Mouse (Mus musculus) liver, embryonic 12.5 days (tissue): ENCODE measurements around the gene Igsf9. TPM values are rescaled to one million over a fixed set of nuclear protein-coding genes. Genes with fewer than 3 reads are reported as not detected.

ENCODE experiments used
- ATAC-seq: fragments of 200-750 bp; cut with Nextera tagmentation; 2 replicates; pipeline ENCODE4 v1.8.0; 2017; ENCODE audit warnings: moderate number of reproducible peaks, mild to moderate bottlenecking, moderate library complexity
- H3K27ac ChIP-seq: fragments of 300-500 bp; sonication (generic); 2 replicates; pipeline ENCODE4 v1.5.1; 2016; ENCODE audit warnings: mild to moderate bottlenecking
- H3K27me3 ChIP-seq: fragments of 300-500 bp; sonication (generic); replicated peaks from 2 replicates; pipeline ENCODE4 v1.6.1; 2016; ENCODE audit warnings: mild to moderate bottlenecking, moderate library complexity
- H3K36me3 ChIP-seq: fragments of 300-500 bp; sonication (generic); 2 replicates; pipeline ENCODE4 v1.6.1; 2016; ENCODE audit warnings: mild to moderate bottlenecking, moderate library complexity
- H3K4me1 ChIP-seq: fragments of 300-500 bp; sonication (generic); 2 replicates; pipeline ENCODE4 v1.6.1; 2016
- H3K4me2 ChIP-seq: fragments of 300-500 bp; sonication (generic); 2 replicates; pipeline ENCODE4 v1.6.1; 2016; ENCODE audit warnings: mild to moderate bottlenecking, moderate library complexity
- H3K4me3 ChIP-seq: fragments of 300-500 bp; sonication (generic); 2 replicates; pipeline ENCODE4 v1.5.1; 2016; ENCODE audit warnings: mild to moderate bottlenecking, moderate library complexity
- H3K9ac ChIP-seq: fragments of 300-500 bp; sonication (generic); 2 replicates; pipeline ENCODE4 v1.6.1; 2016; ENCODE audit warnings: mild to moderate bottlenecking, moderate library complexity
- H3K9me3 ChIP-seq: fragments of 300-500 bp; sonication (generic); replicated peaks from 2 replicates; pipeline ENCODE4 v1.6.1; 2016; ENCODE audit warnings: mild to moderate bottlenecking, moderate library complexity
- WGBS: fragments of 180-500 bp; shearing (Covaris S2); methylation state at CpG from one replicate; pipeline ENCODE4 v1.1.7; 2016; ENCODE audit not compliant: insufficient replicate concordance; 5-methylcytosine and 5-hydroxymethylcytosine counted together
- polyA plus RNA-seq: library from polyadenylated mRNA; unstranded; fragments of >200 nt; fragmentation: Nextera tagmentation; extraction: Ambion mirVana; gene quantifications from 2 replicates; pipeline ENCODE4 v1.2.1, GENCODE M21; 2016

The Igsf9 gene
- 3.9 and 4.2 TPM in 2 replicates for polyA plus RNA-seq

DNA sequence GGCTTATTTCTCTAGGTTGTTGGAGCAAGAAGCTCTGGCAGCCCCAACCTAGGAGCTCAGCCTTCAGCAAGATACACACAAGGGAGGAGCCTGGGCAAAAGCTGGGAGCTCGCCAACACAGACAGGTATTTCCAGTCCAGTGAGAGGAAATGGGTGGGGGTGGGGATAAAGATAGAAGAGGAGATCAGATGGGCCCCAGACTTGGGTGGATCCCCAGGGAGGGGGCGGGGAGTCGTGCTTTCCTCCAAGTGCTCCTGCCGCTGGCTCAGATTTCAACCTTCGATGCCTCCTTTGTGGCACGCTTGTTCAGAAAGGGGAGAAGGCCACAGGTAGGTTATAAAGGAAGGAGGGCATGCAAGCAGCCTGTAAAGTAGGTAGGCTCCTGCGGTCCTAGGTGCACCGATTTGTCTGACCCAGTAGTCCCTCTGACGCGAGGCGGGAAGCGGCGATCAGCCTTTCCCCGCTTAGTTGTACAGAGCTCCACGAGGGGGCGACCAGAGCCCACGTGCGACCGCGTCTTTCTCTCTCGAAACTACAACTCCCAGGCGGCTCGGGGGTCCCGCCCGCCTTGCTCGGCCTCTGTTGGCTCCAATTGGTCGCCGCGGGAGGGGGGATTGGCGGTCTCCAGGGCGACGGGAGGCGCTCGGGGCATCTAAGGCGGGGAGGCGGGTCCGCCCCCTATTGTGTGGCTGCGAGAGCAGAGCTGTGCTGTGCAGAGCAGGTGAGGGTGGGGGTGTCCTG lies at the start of gene Igsf9:
Gene Igsf9 (plus strand): TSS at position 249 of the 741 bp plus-strand sequence.
- Histone ChIP-seq H3K4me3 (peak within 1 kb of the TSS; percentile 43), H3K27ac (no peak within 1 kb of the TSS), H3K4me2 (peak within 1 kb of the TSS; percentile 64), H3K9ac (peak within 1 kb of the TSS; percentile 40; the same call in 1 of the 2 replicates), H3K27me3 (peaks cover 88% of the 10 kb centered on the region), H3K4me1 (peaks cover 21% of the 10 kb centered on the region), H3K9me3 (no peaks in the 10 kb centered on the region), H3K36me3 (no peaks in the 10 kb centered on the region)
- peak; percentile 78 for ATAC-seq
- under 1% methylated on average over 38 of the region's 38 CpGs for WGBS

DNA sequence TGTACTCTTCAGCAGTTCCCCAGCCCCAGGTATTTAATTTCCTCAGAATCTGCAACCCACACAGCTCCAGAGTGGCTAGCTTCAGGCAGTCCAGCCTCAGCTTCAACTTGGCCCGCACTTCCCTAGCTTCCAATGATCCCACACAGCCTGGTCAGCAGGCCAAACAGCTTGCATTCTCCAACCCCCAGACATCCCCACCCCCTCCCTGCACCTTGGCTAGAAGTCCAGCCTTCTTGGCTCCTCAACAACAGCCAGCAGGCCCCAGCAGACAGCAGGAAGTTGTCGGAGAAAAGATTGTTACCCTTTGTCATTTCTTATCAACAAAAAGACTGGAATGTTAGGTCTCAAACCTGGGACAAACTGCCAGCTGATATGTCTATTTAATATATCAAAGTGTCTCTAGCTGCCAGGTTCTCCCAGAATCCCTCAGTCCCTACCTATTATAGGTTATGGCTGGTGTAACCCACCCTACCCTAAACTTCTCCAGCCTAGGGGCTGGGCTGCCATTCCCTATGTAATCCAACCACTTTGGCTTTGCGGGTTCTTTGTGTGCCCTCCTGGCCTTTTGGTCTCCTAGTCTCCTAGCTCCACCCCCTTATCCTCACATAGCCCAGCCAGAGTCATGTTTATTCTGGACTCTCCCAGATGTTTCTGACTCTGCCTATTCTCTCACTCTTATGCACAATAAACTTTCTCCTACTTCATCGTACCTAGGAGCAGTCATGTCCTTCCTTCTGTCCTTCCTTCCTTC lies 49.6 kb upstream of the Igsf9 start:
- Histone ChIP-seq H3K4me2 (no peak overlapping the region), H3K4me1 (peaks cover 18% of the 10 kb centered on the region), H3K4me3 (no peak overlapping the region), H3K27ac (no peak overlapping the region), H3K36me3 (no peaks in the 10 kb centered on the region), H3K9me3 (no peaks in the 10 kb centered on the region), H3K27me3 (0 out of 2 replicates have a peak, but pooled peaks cover 3% of the 10 kb centered on the region), H3K9ac (no peak overlapping the region)
- no peak; the same call in 1 of the 2 replicates for ATAC-seq
- WGBS, result 38% methylated on average over 4 of the region's 4 CpGs

GRCm38 (mm10) chr1:172432587-172432955 lies 49.0 kb upstream of the Igsf9 start:
- Histone ChIP-seq H3K36me3 (no peaks in the 10 kb centered on the region), H3K9ac (no peak overlapping the region), H3K9me3 (no peaks in the 10 kb centered on the region), H3K4me2 (no peak overlapping the region), H3K4me3 (no peak overlapping the region), H3K27ac (no peak overlapping the region), H3K27me3 (0 out of 2 replicates have a peak, but pooled peaks cover 3% of the 10 kb centered on the region), H3K4me1 (peaks cover 18% of the 10 kb centered on the region)
- ATAC-seq, result no peak
- WGBS, result 69% methylated on average over 3 of the region's 3 CpGs

- H3K4me1 ChIP-seq, result peaks cover 18% of the 10 kb centered on the region
- H3K4me3 ChIP-seq, result no peak overlapping the region
- H3K27ac ChIP-seq, result no peak overlapping the region
- H3K27me3 ChIP-seq, result 0 out of 2 replicates have a peak, but pooled peaks cover 3% of the 10 kb centered on the region
- ATAC-seq, result no peak
- H3K9me3 ChIP-seq, result no peaks in the 10 kb centered on the region
- no peak overlapping the region for H3K9ac ChIP-seq
- WGBS, result 56% methylated on average over 20 of the region's 20 CpGs
- H3K36me3 ChIP-seq, result no peaks in the 10 kb centered on the region
- no peak overlapping the region for H3K4me2 ChIP-seq
Observed at GRCm38 (mm10) chr1:172433012-172433850, 48.4 kb upstream of the Igsf9 start.

GRCm38 (mm10) chr1:172433851-172434165 lies 47.8 kb upstream of the Igsf9 start:
- no peak for ATAC-seq
- H3K9ac ChIP-seq, result no peak overlapping the region
- H3K4me2 ChIP-seq, result no peak overlapping the region
- H3K27ac ChIP-seq, result no peak overlapping the region
- no peaks in the 10 kb centered on the region for H3K36me3 ChIP-seq
- 73% methylated on average over 4 of the region's 4 CpGs for WGBS
- no peaks in the 10 kb centered on the region for H3K9me3 ChIP-seq
- H3K4me3 ChIP-seq, result no peak overlapping the region
- 0 out of 2 replicates have a peak, but pooled peaks cover 3% of the 10 kb centered on the region for H3K27me3 ChIP-seq
- peaks cover 18% of the 10 kb centered on the region for H3K4me1 ChIP-seq

GRCm38 (mm10) chr1:172436785-172437184 lies 44.8 kb upstream of the Igsf9 start:
- ATAC-seq, result no peak
- no peak overlapping the region for H3K27ac ChIP-seq
- no peak overlapping the region for H3K4me3 ChIP-seq
- H3K9ac ChIP-seq, result no peak overlapping the region
- peaks cover 14% of the 10 kb centered on the region for H3K4me1 ChIP-seq
- H3K4me2 ChIP-seq, result no peak overlapping the region
- H3K36me3 ChIP-seq, result no peaks in the 10 kb centered on the region
- H3K9me3 ChIP-seq, result no peaks in the 10 kb centered on the region
- H3K27me3 ChIP-seq, result no peaks in the 10 kb centered on the region
- WGBS, result 46% methylated on average over 6 of the region's 6 CpGs

- Histone ChIP-seq H3K27me3 (no peaks in the 10 kb centered on the region), H3K4me3 (no peak overlapping the region)
- WGBS, result 59% methylated on average over 2 of the region's 2 CpGs
Observed at GRCm38 (mm10) chr1:172438621-172439020, 43.0 kb upstream of the Igsf9 start.

DNA sequence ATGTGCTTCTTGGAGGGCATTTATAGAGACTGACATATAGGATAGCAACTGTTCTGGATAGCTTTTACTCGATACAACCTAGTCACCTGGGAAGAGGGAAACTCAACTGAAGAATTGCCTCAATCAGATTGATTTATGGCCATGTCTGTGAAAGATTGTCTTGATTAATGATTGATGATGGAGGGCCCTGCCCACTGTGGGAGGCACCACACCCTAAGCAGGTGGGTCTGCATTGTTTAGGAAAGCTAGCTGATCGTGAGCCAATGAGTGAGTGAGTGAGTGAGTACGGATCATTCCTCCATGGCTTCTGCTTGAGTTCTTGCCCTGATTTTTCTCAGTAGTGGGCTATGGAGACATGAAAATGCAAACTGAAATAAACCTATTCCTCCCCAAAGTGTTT lies 41.1 kb upstream of the Igsf9 start:
- Histone ChIP-seq H3K9ac (no peak overlapping the region), H3K9me3 (no peaks in the 10 kb centered on the region), H3K4me2 (no peak overlapping the region), H3K4me1 (no peaks in the 10 kb centered on the region), H3K4me3 (no peak overlapping the region), H3K27ac (no peak overlapping the region), H3K27me3 (no peaks in the 10 kb centered on the region), H3K36me3 (no peaks in the 10 kb centered on the region)
- no peak for ATAC-seq
- WGBS, result 66% methylated on average over 3 of the region's 3 CpGs

More at GRCm38 (mm10) chr1:172438621-172439020, 43.0 kb upstream of the Igsf9 start:
- no peak overlapping the region for H3K4me2 ChIP-seq
- no peak overlapping the region for H3K9ac ChIP-seq
- ATAC-seq, result no peak
- H3K36me3 ChIP-seq, result no peaks in the 10 kb centered on the region
- no peak overlapping the region for H3K27ac ChIP-seq
- no peaks in the 10 kb centered on the region for H3K9me3 ChIP-seq
- H3K4me1 ChIP-seq, result no peaks in the 10 kb centered on the region

DNA sequence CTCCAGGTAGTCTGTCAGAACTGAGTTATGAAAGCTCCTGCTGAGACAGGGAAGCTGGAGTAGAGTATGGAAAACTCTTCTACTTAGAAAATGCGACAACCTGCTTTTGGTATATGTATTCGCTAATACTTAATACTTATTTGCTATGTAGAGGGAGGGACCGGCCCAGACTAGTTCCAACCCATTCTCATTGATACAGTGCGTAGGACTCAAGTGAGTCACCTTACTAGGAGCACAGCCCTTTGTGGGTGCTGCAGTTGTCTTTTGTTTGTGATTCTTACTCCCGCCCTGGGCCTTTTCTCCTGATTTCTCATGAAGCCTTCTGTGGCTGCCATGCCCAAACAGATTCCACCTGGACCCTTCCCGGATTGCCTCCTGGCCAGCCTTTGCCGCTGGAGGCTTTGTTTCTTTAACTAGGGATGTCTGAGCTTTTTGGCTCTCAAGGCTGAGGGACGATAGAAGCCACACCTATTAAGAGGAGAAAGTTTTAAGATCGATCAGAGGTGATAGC lies 39.6 kb upstream of the Igsf9 start:
- H3K4me2 ChIP-seq, result no peak overlapping the region
- H3K36me3 ChIP-seq, result no peaks in the 10 kb centered on the region
- ATAC-seq, result no peak
- H3K27ac ChIP-seq, result no peak overlapping the region
- 68% methylated on average over 9 of the region's 9 CpGs for WGBS
- H3K9ac ChIP-seq, result no peak overlapping the region
- no peaks in the 10 kb centered on the region for H3K27me3 ChIP-seq
- no peak overlapping the region for H3K4me3 ChIP-seq
- H3K4me1 ChIP-seq, result no peaks in the 10 kb centered on the region
- H3K9me3 ChIP-seq, result no peaks in the 10 kb centered on the region

GRCm38 (mm10) chr1:172450226-172450625 lies 31.4 kb upstream of the Igsf9 start:
- H3K27me3 ChIP-seq, result no peaks in the 10 kb centered on the region; the same call in 1 of the 2 replicates
- H3K9me3 ChIP-seq, result no peaks in the 10 kb centered on the region
- no peak overlapping the region for H3K4me3 ChIP-seq
- H3K4me2 ChIP-seq, result no peak overlapping the region
- H3K9ac ChIP-seq, result no peak overlapping the region
- H3K27ac ChIP-seq, result no peak overlapping the region
- no peaks in the 10 kb centered on the region for H3K36me3 ChIP-seq
- WGBS, result 28% methylated on average over 2 of the region's 2 CpGs
- ATAC-seq, result no peak
- no peaks in the 10 kb centered on the region for H3K4me1 ChIP-seq

GRCm38 (mm10) chr1:172450848-172451470 lies 30.6 kb upstream of the Igsf9 start:
- Histone ChIP-seq H3K36me3 (no peaks in the 10 kb centered on the region), H3K27me3 (no peaks in the 10 kb centered on the region; the same call in 1 of the 2 replicates), H3K27ac (no peak overlapping the region), H3K4me2 (no peak overlapping the region), H3K9ac (no peak overlapping the region), H3K4me3 (no peak overlapping the region), H3K9me3 (no peaks in the 10 kb centered on the region), H3K4me1 (no peaks in the 10 kb centered on the region)
- 16% methylated on average over 17 of the region's 17 CpGs for WGBS
- ATAC-seq, result no peak
